Mouse (Mus musculus): ENCODE data around the gene Add3.

Gene Add3

DNA sequence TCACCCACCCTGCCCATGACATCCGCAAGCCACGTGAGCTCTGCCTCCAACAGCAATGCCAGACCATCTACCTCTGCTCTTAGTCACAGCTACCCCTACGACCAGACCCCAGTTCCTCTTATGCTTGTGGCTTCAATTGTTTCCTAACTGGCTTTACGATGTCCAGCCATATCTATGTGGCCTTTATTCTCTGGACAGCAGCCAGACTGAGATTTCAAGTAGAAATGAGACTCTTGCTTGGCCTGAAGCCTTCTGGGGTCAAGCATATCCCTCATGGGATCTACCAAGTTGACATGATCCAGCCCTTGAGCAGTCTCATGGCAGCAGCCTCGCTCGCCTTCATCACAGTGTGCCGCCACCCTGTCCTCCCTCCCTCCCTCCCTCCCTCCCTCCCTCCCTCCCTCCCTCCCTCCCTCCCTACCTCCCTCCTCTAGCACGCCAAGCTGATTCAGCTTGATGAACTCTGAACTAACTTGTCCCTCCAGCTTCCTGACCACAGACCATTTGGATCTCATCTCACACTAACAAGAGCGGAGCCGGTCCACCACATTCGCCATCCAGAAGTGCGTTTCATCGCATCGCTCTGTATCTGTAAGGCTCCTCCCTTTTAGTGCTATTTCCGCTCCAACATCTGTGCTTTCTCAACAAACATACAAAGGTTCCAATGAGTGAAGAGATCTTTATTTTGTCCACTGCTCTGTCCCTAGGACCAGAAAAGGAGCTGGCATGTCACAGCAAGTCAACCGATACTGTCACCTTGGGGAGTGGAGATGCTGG is 9.7 kb upstream of the Add3 start:
- no peak for DNase-seq (ENCODE audit: low spot score)

DNA sequence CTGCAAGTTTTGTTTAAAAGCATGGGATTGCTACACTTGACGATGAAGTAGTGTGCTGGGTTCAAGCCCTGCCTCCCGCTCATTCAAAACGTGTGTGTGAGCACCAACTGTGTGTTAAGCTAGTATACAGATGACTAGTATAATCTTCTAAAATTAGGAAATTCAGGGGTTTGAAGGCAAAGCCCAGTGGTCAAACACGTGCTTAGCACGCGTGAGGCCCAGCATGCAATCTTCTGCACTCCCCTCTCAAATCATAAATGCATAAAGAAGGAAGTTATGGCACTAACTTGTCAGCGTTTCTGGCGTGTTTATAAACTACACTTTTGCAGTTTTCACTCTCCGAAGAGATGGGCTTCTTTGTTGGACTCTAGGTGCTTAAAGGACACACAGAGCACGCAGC is 7.8 kb upstream of the Add3 start:
- no peak for DNase-seq (ENCODE audit: low spot score)

DNA sequence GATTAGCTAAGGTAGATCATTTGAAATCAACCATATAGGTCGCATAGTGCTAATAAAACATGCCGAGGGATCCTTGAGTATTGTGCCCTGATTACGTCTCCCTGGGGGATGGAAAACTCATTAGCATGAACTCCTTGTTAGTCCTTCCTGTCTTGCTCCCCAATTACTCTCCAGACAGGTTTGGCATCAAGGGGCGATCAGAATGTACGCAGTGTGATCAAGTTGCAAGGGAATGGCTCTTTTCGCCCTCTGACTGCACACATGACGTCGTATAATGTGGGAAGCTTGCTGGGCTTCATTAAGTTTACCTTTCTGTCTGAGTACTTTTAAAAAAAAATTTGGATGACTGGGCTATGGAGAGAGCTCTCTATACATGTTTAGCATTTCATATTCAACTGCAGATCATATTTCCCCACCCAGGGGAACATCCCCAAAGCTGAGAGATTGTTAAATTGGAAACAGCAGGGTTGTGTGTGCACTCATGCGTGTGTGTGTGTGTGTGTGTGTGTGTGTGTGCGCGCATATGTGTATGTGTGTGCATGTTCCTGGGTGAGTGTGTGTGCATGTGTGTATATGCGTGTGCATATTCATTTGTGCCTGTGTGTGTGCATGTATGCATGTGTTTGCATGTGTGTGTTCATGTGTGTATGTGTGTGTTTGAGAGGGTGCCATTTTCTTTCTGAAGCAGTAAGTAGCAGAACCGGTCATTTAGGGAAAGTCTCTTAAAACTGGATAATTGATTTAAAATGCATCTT is 3.7 kb upstream of the Add3 start:
- no peak for DNase-seq (ENCODE audit: low spot score)

DNA sequence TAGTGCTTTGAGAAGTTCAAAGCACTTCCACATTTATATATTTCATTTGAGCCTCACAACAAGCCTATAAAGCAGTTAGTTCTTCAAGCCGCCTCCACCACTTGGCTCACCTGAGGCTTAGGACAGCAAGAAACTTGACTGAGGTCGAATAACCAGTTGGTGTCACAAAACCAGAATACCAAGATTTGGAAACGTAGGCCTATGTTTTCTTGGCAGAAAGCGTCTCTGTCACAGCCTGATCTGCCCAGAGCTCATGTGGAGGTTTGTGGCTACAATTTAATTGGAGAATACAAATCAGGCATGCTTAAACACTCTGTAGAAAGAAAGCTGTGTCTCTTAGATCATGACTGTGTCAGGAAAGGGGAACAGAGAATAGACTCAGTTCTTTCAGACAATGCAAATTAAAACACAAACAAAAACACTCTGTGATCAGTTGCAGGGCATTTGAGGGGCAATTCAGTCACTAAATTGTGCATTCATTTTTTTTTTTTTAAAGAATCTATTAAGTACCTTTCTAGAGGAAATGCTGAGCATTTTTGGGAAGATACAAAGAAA is 3.0 kb upstream of the Add3 start:
- no peak for DNase-seq (ENCODE audit: low spot score)

DNA sequence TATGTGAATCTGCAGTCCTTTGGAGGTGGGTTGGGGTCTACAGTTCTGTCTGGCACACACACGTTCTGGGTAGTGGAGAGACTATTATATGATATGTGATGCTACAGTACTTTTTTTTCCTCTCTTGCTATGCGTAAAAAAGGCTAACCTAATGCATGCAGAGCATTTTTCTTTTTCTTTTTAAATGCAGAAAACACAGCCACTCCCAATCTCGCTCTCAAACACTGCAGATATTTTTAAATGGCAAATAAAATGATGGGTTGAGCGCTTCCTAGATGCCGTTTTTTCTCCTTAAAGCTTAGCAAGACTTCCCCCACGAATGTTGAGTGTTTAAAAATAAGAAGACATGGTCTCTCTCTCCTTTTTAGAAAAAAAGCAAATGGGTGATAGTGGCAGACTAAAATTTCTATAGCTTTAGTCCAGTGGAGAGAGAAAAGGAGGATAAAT is 584 bp downstream of the Add3 start:
- DNase-seq (ENCODE audit: low spot score): no peak

DNA sequence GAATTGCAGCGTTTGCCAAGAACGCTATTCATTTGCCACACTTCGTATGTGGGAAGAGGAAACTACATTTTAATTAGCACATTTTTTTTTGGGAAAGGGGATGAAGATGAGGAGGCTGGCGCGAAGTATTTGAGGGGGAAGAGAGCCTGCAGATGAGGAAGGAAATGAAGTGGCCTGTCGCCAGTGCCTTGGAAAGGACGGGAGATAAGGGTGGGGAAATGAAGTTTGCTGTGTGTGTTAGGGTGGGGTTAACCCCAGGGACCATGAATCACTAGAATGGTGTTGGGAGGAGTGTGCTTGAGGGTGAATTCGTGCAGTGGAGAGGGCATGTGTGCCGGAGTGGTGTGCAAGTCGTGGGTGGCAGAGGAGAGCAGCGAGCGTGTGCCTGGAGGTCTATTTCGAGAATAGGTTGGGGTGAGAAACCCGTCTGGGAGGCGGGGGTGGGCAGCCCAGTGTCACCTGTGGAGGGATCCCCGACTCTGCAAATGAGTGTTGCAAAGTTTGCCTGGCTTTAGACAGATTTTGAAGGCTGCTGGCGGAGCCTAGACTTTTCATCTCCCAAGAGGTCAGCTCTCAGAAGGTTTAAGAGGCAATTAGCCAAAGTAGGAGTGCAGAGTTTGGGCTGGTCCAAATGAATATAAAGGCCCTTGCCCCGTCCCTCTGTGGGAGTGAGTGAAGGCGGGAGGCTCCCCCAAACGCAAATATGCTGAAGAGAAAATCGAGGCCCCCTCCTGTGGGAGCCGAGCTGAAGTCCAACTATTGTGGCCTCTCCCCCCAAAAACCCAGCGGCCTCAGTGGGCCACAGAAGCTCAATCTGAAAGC is 1.2 kb downstream of the Add3 start:
- DNase-seq (ENCODE audit: low spot score): peak; percentile 66

DNA sequence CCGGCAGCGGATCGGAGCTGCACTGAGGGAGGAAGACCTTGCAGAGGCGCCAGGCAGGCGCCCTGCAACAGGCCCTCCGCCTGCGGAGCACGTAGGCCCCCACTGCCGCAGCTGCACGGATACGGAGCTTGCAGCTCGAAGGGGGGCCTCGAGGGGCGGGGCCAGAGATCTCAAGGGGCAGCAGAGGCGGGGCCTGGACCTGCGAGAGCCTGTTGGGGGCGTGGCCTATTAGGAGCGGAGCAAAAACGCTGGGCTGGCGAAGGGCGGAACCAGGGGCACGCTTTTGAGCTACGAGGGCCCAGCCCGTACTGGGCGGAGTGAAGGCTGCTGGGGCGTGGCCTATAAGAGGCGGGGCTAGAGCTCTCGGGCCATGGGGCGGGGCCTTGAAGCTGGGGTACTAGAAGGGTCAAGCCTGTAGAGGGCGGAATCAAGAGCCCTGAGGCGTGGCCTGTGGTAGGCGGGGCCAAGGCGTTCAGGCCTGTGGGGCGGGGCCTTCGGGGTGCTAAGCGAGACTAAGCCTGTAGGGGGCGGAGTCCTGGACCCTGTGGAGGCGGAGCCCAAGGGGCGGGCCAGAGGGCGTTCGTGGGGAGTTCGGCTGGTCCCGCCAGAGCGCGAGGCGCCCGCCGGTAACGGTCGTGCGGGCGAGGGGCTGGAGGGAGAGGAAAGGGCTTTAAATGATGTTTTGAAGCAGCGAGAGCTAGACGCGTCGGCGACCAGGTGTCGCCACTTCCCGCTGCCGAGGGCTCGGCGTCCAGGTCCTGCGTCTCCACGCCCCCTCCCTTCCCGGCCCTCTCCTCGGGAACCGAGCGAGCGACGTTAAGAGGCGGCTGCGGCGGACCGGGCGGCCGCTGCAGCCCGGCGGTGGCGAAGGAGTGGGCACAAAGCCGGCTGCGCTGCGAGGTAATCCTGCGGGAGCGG is 2.2 kb downstream of the Add3 start:
- peak; percentile 100 for DNase-seq (ENCODE audit: low spot score)

DNA sequence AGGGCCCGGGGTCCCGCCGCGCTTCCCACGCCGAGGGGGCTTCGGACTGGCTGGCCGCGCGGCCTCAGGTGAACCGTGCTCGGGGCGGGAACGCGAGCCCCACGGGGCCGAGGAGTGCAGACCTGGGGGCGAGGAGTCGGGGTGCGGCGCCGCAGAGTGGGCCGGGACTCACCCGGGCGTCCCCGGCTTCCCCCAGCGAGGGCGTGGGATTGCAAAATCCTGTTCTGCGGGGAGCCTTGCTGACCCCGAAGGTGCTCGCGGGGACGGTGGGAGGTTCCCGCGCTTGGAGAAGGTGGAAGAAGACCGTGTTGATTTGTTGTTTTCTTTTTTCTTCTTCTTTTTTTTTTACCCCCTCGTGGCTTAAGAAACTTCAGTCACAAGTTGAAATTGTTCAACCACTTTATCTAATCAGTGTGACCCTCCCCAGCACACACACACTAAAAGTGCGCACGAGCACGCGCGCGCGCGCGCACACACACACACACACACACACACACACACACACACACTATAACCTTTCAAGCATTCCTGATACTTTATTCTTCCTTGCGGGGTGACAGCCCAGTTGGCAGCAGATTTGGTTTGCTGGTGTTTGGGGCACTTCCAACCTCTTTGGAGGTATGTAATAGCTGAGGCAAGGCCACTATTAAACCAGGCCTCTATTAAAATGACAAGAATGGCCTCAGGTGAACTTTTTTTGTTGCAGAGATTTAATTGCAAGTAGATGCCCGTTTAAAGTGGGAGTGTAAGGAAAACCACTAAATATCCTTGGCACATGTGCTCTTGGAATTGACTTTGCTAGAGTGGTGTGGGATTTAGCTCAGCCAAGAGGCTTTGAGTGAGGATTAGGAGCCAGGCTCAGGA is 3.1 kb downstream of the Add3 start:
- peak; percentile 32 for DNase-seq (ENCODE audit: low spot score)

DNA sequence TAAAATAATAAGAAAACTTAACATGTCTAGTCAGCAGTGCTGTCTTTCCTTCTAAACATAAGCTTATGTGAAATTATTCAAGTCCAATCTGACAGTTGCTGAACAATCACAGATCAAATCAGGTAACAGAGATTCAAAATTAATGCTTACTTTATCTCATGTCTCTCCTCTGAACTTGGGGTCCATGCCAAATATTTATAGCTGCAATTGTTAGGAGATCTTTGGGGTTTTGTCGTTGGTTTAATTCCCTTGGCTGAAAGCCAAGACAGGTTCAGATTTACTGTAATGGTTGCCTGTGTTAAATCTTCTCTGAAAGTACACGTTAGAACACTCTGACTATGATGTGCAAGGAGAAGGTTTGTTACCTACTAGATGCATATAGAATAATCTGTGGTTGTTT is 4.8 kb downstream of the Add3 start:
- DNase-seq (ENCODE audit: low spot score): no peak

DNA sequence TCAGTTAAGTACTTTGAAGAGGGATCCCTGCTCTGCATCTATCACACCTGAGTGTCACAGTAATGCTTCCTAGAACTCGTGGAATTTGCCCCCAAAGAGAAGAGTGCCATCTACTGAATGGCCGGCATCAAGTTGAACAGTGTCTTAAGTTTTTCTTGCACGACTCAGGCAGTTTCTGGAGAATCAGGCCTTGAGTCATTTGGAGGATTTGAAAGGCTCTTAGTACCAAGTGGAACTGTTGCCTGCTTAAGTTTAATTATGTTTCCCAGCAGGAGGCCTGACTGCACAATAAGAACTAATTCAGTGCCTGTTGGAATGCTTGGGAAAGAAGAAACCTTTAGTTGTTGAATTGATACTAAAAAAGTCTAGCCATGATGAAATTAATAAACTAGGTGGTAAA is 9.1 kb downstream of the Add3 start:
- no peak for DNase-seq (ENCODE audit: low spot score)

DNA sequence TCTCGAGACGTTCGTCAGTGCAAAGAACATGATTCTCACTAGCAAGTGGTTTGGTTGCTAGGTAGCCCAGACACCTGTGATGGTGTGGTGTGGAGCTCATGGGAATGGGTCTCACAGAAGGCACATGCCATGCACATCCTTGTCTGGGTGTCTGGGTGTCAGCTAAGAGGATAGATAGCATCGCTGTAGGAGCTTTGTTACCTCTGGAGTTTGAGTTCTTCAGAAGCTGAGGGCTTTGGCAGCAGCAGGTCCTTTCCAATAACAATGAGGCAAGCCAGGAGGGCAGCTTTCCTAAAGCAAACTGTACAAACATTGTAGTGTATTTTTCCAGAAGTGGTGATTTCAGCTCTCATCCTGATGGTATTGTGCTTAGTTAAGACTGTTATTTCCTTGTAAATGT is 12.2 kb downstream of the Add3 start:
- no peak for DNase-seq (ENCODE audit: low spot score)

DNA sequence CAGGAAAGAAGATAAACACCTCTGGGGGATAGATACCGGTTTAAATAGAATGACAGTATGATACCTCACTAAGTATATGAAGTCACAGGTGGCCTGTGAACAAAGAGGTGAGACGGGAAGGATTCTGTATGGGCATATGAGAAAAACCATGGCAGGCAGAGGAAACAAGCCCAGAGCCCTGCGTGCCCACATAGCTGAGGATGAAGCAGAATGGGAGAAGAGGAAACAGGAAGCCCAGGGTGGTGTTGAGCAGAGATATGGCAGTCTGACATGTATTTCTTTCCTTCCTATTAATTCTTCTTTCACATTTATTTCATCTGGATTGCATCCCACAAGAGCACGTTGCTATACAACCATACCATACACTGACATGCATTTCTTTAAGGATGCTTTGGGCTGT is 12.9 kb downstream of the Add3 start:
- DNase-seq (ENCODE audit: low spot score): no peak

DNA sequence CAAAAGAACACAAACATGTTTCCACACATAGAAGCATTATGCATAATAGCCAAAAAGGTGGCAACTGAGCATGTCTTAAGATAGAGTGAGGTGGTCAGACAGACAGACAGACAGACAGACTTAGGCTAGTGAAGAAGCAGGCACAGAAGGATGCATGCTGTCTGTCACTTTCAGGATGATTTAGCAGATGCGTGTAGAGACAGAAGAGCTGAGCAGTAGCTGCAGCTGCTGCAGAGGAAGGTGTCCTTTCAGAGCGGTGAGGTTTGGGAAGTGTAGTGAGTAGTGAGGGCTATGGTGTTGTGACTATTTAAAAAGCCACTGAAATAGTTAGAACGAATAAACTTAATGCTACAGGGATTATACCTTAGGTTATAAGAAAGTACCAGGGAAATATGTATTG is 13.9 kb downstream of the Add3 start:
- DNase-seq (ENCODE audit: low spot score): no peak

DNA sequence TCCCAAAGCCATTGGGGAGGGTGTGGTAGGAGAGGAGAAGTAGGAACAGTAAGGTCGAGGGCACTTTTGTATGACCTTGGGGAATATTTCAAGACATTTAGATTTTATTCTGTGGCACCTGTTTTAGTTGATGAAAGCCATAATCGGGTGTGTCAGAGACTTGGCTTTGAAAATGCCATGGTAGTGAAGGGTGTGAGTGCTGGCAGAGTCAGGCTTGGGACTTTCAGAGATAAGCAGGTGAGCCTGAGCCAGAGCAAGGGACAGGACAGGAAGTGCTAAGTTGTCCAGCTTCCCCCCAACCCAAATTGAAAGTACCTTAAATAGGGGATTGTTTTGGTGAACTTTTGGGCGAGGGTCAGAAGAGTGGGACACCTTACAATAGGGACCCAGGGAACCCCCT is 16.1 kb downstream of the Add3 start:
- no peak for DNase-seq (ENCODE audit: low spot score)

DNA sequence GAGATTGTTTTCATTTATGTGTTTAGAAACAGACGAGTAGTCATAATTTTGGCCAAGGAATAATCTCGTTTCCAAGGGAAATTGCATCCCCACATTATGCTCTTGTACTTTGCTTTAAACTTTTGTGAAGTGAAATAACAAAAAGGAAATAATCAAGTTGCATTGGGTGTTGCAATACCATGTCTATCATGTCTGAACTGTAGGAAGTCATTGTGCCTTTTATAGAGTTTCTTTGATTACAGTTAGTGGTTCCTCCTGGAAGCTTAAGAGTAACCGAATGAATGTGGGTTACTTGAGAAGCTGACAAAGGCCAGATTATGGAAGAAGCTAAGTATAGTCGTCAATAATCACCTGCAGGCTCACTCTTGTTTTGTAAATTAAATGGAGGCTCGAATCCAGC is 16.9 kb downstream of the Add3 start:
- no peak for DNase-seq (ENCODE audit: low spot score)

DNA sequence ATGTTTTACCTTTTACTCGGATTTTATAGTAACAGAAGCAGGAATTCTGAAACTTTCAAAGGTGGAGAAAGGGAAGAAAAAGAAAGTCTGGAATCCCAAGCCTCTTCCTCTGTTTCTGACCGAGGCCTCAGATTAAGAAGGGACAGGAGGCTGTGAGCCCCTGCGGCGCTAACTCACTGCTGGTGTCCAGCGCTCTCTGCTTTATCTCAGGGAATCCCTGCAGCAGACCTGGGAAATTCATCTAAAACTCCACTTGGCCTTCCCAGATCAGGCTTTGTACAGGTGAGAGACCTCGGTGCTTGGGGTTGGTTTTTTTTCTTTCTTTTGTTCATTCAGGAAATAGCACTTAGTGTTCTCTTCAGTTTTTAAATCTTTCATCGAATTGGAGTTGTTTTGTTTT is 19.1 kb downstream of the Add3 start:
- DNase-seq (ENCODE audit: low spot score): no peak

DNA sequence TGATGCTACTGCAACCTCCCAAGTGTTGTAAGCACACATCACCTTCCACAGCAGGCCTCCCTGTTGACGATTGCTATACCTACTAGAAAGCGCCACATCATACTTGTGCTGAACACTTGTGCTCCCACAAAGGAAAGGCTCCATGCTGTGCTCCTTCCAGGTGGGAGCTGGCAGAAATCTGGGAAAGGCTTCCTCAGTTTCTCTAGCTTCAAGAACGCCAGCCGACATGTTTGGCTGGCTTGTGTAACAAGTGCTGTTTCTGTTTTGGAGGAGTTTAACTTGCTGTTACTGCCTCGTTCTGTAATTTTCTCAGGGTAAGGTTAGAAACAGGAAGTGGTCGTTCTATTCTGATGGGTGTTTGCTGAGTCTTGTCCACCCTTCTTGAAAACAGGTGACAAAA is 22.7 kb downstream of the Add3 start:
- no peak for DNase-seq (ENCODE audit: low spot score)

DNA sequence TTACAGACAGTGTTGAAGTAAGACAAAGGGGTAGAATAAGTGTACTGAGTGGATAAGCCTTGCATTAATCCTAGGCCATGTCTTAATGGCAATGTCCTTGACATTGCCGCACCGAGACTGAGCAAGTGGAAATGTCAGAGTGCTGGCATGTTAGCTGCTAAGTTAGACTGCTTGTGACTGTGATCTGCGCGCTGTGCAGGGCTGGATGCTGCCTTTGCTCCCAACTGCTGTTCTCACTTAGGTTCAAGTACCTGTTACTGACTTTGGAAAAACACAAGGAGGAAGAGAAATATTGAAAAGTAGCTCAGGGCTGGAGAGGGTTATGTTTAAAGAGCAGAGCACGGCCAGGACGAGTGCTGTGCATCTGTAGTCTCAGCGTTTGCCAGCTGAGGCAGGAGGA is 24.4 kb downstream of the Add3 start:
- DNase-seq (ENCODE audit: low spot score): no peak

DNA sequence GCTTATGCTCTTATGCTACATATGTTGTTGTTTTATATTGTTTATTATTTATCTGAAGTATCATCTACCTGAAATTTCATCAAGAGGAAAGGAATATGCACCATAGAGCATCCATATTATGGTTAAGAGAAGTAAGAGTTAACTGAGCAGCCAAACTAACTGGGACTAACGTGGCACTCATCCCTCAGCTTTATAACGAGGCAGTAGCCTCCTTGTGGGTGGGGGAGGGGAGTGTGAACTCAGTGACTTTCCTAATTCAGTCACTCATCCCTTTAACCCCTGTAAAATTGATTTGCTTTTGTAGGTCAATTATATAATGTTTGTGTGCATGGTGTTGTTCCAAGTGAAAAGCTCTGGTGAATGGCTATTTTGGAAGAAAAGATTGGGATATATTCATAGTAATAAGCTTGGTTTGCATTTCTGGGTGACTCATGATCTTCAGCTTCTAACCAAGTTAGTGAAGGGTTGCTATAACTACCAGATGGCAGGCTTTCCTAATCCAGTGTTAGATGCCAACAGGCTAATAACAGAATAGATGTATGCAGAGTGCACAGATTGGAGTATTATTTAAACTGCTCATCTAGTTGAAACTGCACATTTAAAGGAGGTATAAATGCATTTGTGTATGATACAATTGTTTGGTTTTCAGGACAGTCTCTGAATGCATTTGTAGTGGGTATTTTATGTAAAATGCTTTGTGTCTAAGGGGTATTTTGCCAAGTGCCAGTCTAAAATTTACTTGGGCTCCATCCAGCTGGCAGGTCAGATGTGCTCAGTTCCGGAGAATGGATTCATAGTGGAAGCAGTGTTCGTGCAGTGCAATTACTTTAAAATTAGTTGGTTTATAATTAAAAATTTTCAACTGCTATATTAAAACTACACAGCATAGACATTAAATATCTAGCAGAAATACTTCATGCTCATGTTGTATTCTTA is 25.3 kb downstream of the Add3 start:
- no peak for DNase-seq (ENCODE audit: low spot score)

Measured in testis, postnatal 14 days (tissue).